Comparison of ENCODE assay signal across 9 mouse cellular contexts in the genomic region with DNA sequence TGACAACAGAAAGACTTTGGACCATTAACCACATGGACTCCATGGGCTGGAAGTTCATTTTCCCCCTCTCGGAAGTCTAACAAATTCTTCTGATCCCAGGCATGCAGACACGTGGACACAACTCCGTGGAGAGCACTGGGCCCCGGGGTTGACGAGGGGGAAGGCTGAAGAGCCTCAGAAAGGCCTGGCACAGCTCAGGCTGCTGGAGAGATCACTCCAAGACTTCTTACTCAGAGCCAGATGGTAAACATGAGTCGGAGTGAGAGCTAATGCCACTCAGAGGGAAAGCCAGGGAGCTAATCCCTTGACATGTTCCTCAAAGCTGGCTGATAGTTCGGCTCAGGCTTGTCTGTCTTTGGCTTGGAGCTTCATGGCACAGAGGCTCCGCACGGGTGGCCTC. TPM values are rescaled to one million over a fixed set of nuclear protein-coding genes. Genes with fewer than 3 reads are reported as not detected.
A peak's percentile ranks its signal among the peaks of the same experiment; 100 is the strongest.
DNase-seq lines count a peak whose midpoint lies in the region; ATAC-seq and TF ChIP-seq lines count a peak whose summit lies in the region.
"Had no signal": no experiment of that assay in that cellular context is flagged by ENCODE, and none has a peak within 500 bp of the region (broad histone marks: within the 10 kb centered on the region; RNA-seq: fewer than 3 reads in every experiment).

No protein-coding gene starts in this region.

- ATAC-seq in liver, embryonic 11.5 days (replicated peaks; ENCODE audit: low FRiP score), result no peak
- ATAC-seq in liver, embryonic 12.5 days, result no peak
- peak; percentile 90 for ATAC-seq in lung, postnatal 0 days
- peak; percentile 69 for ATAC-seq in stomach, postnatal 0 days (ENCODE audit: low FRiP score, low TSS enrichment)

- no peak for TF ChIP-seq CTCF in lung, postnatal 0 days (IDR thresholded peaks at IDR 0.05)
- 0 out of 2 replicates have a peak, but pooled peaks have one; percentile 0 for TF ChIP-seq CTCF in stomach, postnatal 0 days (IDR thresholded peaks at IDR 0.05; ENCODE audit: low read depth)

- H3K27ac ChIP-seq in liver, embryonic 11.5 days (ENCODE audit: low read depth, low read length), result peak overlapping the region; percentile 21; the same call in 1 of the 2 replicates
- H3K27ac ChIP-seq in liver, embryonic 12.5 days, result no peak overlapping the region
- 0 out of 2 replicates have a peak overlapping the region, but pooled peaks have one; percentile 1 for H3K27ac ChIP-seq in lung, postnatal 0 days (ENCODE audit: low read length)
- H3K27ac ChIP-seq in stomach, postnatal 0 days (replicated peaks), result 0 out of 2 replicates have a peak overlapping the region, but pooled peaks have one; percentile 13

- TF ChIP-seq EP300 in lung, postnatal 0 days (IDR thresholded peaks at IDR 0.05), result 0 out of 2 replicates have a peak, but pooled peaks have one; percentile 38
- TF ChIP-seq EP300 in stomach, postnatal 0 days (optimal IDR thresholded peaks at IDR 0.05), result no peak

- H3K4me1 ChIP-seq in liver, embryonic 11.5 days (replicated peaks; ENCODE audit: control insufficient read depth, insufficient read depth, low read length), result peaks cover 6% of the 10 kb centered on the region; the same call in 1 of the 2 replicates
- no peaks in the 10 kb centered on the region for H3K4me1 ChIP-seq in liver, embryonic 12.5 days
- H3K4me1 ChIP-seq in lung, postnatal 0 days (ENCODE audit: insufficient read depth, low read depth, low read length), result peaks cover 6% of the 10 kb centered on the region
- H3K4me1 ChIP-seq in stomach, postnatal 0 days (replicated peaks; ENCODE audit: control insufficient read depth, insufficient read depth), result 0 out of 2 replicates have a peak, but pooled peaks cover 2% of the 10 kb centered on the region

- peak; percentile 53 for DNase-seq in cerebellum, adult 11-12 months
- DNase-seq in cerebellum, postnatal 4 days (ENCODE audit: low spot score in 2 of 2), result no peak
- no peak for DNase-seq in liver, embryonic 11.5 days (ENCODE audit: low spot score)
- DNase-seq in lung, postnatal 0 days (ENCODE audit: low spot score), result peak; percentile 84
- DNase-seq in stomach, postnatal 0 days (ENCODE audit: low spot score), result peak; percentile 18
- DNase-seq in frontal cortex, postnatal 14 days (ENCODE audit: low spot score in 2 of 2), result no peak
- no peak for DNase-seq in adrenal gland, postnatal 25 days

- H3K9ac ChIP-seq in liver, embryonic 11.5 days (ENCODE audit: low read depth, low read length), result no peak overlapping the region
- no peak overlapping the region for H3K9ac ChIP-seq in liver, embryonic 12.5 days
- H3K9ac ChIP-seq in lung, postnatal 0 days (replicated peaks; ENCODE audit: low read depth), result no peak overlapping the region
- H3K9ac ChIP-seq in stomach, postnatal 0 days (ENCODE audit: low read length), result no peak overlapping the region

- no peaks in the 10 kb centered on the region for H3K36me3 ChIP-seq in liver, embryonic 11.5 days (ENCODE audit: control insufficient read depth, insufficient read depth, low read length)
- peaks cover 15% of the 10 kb centered on the region for H3K36me3 ChIP-seq in liver, embryonic 12.5 days
- no peaks in the 10 kb centered on the region for H3K36me3 ChIP-seq in lung, postnatal 0 days (ENCODE audit: insufficient read depth, low read length)
- H3K36me3 ChIP-seq in stomach, postnatal 0 days (ENCODE audit: control insufficient read depth, insufficient read depth, low read length), result no peaks in the 10 kb centered on the region

- 0 out of 2 replicates have a peak, but pooled peaks cover 2% of the 10 kb centered on the region for H3K9me3 ChIP-seq in liver, embryonic 11.5 days (ENCODE audit: control insufficient read depth, low read length)
- H3K9me3 ChIP-seq in liver, embryonic 12.5 days (replicated peaks), result 0 out of 2 replicates have a peak, but pooled peaks cover 3% of the 10 kb centered on the region
- no peaks in the 10 kb centered on the region for H3K9me3 ChIP-seq in lung, postnatal 0 days (ENCODE audit: low read length)
- no peaks in the 10 kb centered on the region for H3K9me3 ChIP-seq in stomach, postnatal 0 days (ENCODE audit: control insufficient read depth, low read length)

- 50% methylated on average over 9 of the region's 9 CpGs for WGBS in liver, embryonic 11.5 days
- 54% methylated on average over 9 of the region's 9 CpGs for WGBS in liver, embryonic 12.5 days (ENCODE audit: insufficient replicate concordance)
- 27% methylated on average over 9 of the region's 9 CpGs for WGBS in lung, postnatal 0 days
- WGBS in stomach, postnatal 0 days, result 18% methylated on average over 9 of the region's 9 CpGs

- H3K4me2 ChIP-seq in liver, embryonic 11.5 days, result no peak overlapping the region
- H3K4me2 ChIP-seq in liver, embryonic 12.5 days, result no peak overlapping the region
- H3K4me2 ChIP-seq in lung, postnatal 0 days (replicated peaks; ENCODE audit: low read depth, low read length), result peak overlapping the region; percentile 6; the same call in 1 of the 2 replicates
- H3K4me2 ChIP-seq in stomach, postnatal 0 days (replicated peaks; ENCODE audit: low read depth), result 0 out of 2 replicates have a peak overlapping the region, but pooled peaks have one; percentile 14

- no peak overlapping the region for H3K4me3 ChIP-seq in liver, embryonic 11.5 days (ENCODE audit: low read depth, low read length)
- no peak overlapping the region for H3K4me3 ChIP-seq in liver, embryonic 12.5 days
- H3K4me3 ChIP-seq in lung, postnatal 0 days (ENCODE audit: low read depth, low read length), result no peak overlapping the region
- no peak overlapping the region for H3K4me3 ChIP-seq in stomach, postnatal 0 days (ENCODE audit: low read depth, low read length)

- peaks cover 31% of the 10 kb centered on the region for H3K27me3 ChIP-seq in liver, embryonic 11.5 days (replicated peaks; ENCODE audit: control insufficient read depth, insufficient read depth, low read length)
- peaks cover 57% of the 10 kb centered on the region for H3K27me3 ChIP-seq in liver, embryonic 12.5 days (replicated peaks)
- no peaks in the 10 kb centered on the region for H3K27me3 ChIP-seq in lung, postnatal 0 days (replicated peaks; ENCODE audit: insufficient read depth, low read length)
- no peaks in the 10 kb centered on the region for H3K27me3 ChIP-seq in stomach, postnatal 0 days (ENCODE audit: control insufficient read depth, insufficient read depth, low read length)

RNA-seq across cellular contexts. Expression of a gene that starts 14.0 kb away (rescaled TPM):
- not detected in 2 replicates for polyA plus RNA-seq in liver, embryonic 11.5 days (2014; fragmentation: Nextera tagmentation; extraction: Ambion mirVana)
- polyA plus RNA-seq in liver, embryonic 12.5 days (2016; fragmentation: Nextera tagmentation; extraction: Ambion mirVana), result not detected in 2 replicates
- polyA plus RNA-seq in lung, postnatal 0 days (2015; fragmentation: Nextera tagmentation; extraction: Ambion mirVana), result not detected in 2 replicates
- polyA plus RNA-seq in stomach, postnatal 0 days (2015; fragmentation: Nextera tagmentation; extraction: Ambion mirVana), result not detected in 2 replicates
- not detected in 2 replicates for total RNA-seq in adrenal gland, postnatal 25 days (2021)
- polyA plus RNA-seq: forebrain, embryonic 11.5 days had no signal

RNA-seq across cellular contexts. Expression of a gene that starts 24.7 kb away (rescaled TPM):
- polyA plus RNA-seq in liver, embryonic 11.5 days (2014; fragmentation: Nextera tagmentation; extraction: Ambion mirVana), result 1.2 and 1.9 TPM in 2 replicates
- polyA plus RNA-seq in liver, embryonic 12.5 days (2016; fragmentation: Nextera tagmentation; extraction: Ambion mirVana), result 0.41 and 1.2 TPM in 2 replicates
- polyA plus RNA-seq in lung, postnatal 0 days (2015; fragmentation: Nextera tagmentation; extraction: Ambion mirVana), result 551 and 593 TPM in 2 replicates
- 0.72 and 1.9 TPM in 2 replicates for polyA plus RNA-seq in stomach, postnatal 0 days (2015; fragmentation: Nextera tagmentation; extraction: Ambion mirVana)
- total RNA-seq in adrenal gland, postnatal 25 days (2021), result 1.9 and 3.3 TPM in 2 replicates

RNA-seq across cellular contexts. Expression of a gene that starts 36.2 kb away (rescaled TPM):
- 91.2 and 111 TPM in 2 replicates for polyA plus RNA-seq in liver, embryonic 11.5 days (2014; fragmentation: Nextera tagmentation; extraction: Ambion mirVana)
- polyA plus RNA-seq in liver, embryonic 12.5 days (2016; fragmentation: Nextera tagmentation; extraction: Ambion mirVana), result 93.4 and 96.3 TPM in 2 replicates
- 7.5 and 10.9 TPM in 2 replicates for polyA plus RNA-seq in lung, postnatal 0 days (2015; fragmentation: Nextera tagmentation; extraction: Ambion mirVana)
- polyA plus RNA-seq in stomach, postnatal 0 days (2015; fragmentation: Nextera tagmentation; extraction: Ambion mirVana), result 29.8 and 35.9 TPM in 2 replicates
- total RNA-seq in adrenal gland, postnatal 25 days (2021), result 13.4 and 13.6 TPM in 2 replicates

RNA-seq across cellular contexts. Expression of a gene that starts 36.4 kb away (rescaled TPM):
- not detected in 2 replicates for polyA plus RNA-seq in liver, embryonic 11.5 days (2014; fragmentation: Nextera tagmentation; extraction: Ambion mirVana)
- polyA plus RNA-seq in liver, embryonic 12.5 days (2016; fragmentation: Nextera tagmentation; extraction: Ambion mirVana), result not detected in 2 replicates
- not detected in 2 replicates for polyA plus RNA-seq in lung, postnatal 0 days (2015; fragmentation: Nextera tagmentation; extraction: Ambion mirVana)
- not detected in 2 replicates for polyA plus RNA-seq in stomach, postnatal 0 days (2015; fragmentation: Nextera tagmentation; extraction: Ambion mirVana)
- 0.82 TPM in 1 of 2 replicates, not detected in the other for total RNA-seq in adrenal gland, postnatal 25 days (2021)
- polyA plus RNA-seq: forebrain, embryonic 11.5 days had no signal

RNA-seq across cellular contexts. Expression of a gene that starts 54.9 kb away (rescaled TPM):
- 2.3 TPM in 2 replicates for polyA plus RNA-seq in liver, embryonic 11.5 days (2014; fragmentation: Nextera tagmentation; extraction: Ambion mirVana)
- 1.8 and 2.0 TPM in 2 replicates for polyA plus RNA-seq in liver, embryonic 12.5 days (2016; fragmentation: Nextera tagmentation; extraction: Ambion mirVana)
- polyA plus RNA-seq in lung, postnatal 0 days (2015; fragmentation: Nextera tagmentation; extraction: Ambion mirVana), result 1.3 TPM in 2 replicates
- 1.0 and 1.2 TPM in 2 replicates for polyA plus RNA-seq in stomach, postnatal 0 days (2015; fragmentation: Nextera tagmentation; extraction: Ambion mirVana)
- 0.33 and 0.49 TPM in 2 replicates for total RNA-seq in adrenal gland, postnatal 25 days (2021)

Comparison
In these comparisons a context has a peak if more than half of its experiments do, and no peak if none do; other contexts are left out.
1. DNase-seq: peak in cerebellum, adult 11-12 months (single experiment), lung, postnatal 0 days (single experiment) and stomach, postnatal 0 days (single experiment); none in cerebellum, postnatal 4 days (0 of 2), liver, embryonic 11.5 days (single experiment), frontal cortex, postnatal 14 days (0 of 2) and adrenal gland, postnatal 25 days (single experiment).
2. ATAC-seq: peak in lung, postnatal 0 days (single experiment) and stomach, postnatal 0 days (single experiment); none in liver, embryonic 11.5 days (single experiment) and liver, embryonic 12.5 days (single experiment).
3. H3K4me2 ChIP-seq: peak in lung, postnatal 0 days (single experiment) and stomach, postnatal 0 days (single experiment); none in liver, embryonic 11.5 days (single experiment) and liver, embryonic 12.5 days (single experiment).
4. RNA of a gene that starts 24.7 kb away (polyA plus RNA-seq): 551 to 593 TPM in lung, postnatal 0 days; 1.2 to 1.9 TPM in liver, embryonic 11.5 days, 0.72 to 1.9 TPM in stomach, postnatal 0 days and 0.41 to 1.2 TPM in liver, embryonic 12.5 days; every median in the first group is over 100 times any median in the second.